In the genomic region with DNA sequence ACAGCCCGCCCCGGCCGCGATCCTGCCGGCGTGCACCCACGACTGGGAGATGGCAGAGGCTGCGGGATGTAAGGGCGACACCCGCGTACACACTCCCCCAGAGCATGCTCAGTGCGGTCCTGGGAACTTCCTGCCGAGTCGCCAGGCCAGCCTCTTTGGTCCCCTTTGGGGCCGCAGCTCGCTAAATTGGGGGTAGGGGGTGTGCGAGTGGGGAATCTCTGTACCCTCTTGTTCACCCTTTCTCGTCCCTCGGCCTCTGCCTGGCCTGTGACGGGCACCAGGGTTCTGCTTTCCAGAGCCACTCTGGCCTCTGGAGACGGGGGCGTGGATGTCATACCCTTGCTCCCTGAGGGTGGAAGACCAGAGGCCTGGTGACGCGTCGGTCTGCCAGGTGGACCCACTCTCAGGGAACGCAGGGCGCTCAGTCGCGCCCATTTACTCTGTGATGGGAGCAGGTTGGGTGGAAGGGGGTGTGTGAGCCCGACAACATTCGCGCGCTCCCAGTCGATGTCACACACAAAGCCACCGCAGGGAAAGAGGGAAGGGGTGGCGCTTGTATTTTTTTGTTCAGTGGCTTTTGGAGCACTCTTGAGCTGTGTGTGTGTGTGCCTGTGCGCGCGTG, we compare ENCODE assay signal across 8 mouse cellular contexts. TPM values are rescaled to one million over a fixed set of nuclear protein-coding genes. Genes with fewer than 3 reads are reported as not detected.
DNase-seq lines count a peak whose midpoint lies in the region; ATAC-seq lines count a peak whose summit lies in the region.

No protein-coding gene starts in this region.

- peak overlapping the region; percentile 86 for H3K9ac ChIP-seq in hindbrain, embryonic 12.5 days

- DNase-seq in MN1 (ENCODE audit: low spot score) = peak; percentile 56
- peak; percentile 44 for DNase-seq in cerebellum, adult 9-10 months
- peak; percentile 22 to 48 for DNase-seq in frontal cortex, postnatal 14 days (ENCODE audit: low spot score in 2 of 2)
- DNase-seq in layer of hippocampus, postnatal 36 days = peak; percentile 46 to 50
- DNase-seq in lung, postnatal 4 days = peak; percentile 56 to 57
- DNase-seq in retina, postnatal 7 days (ENCODE audit: low read depth, low spot score) = peak; percentile 11
- DNase-seq in urinary bladder, adult 2 months (ENCODE audit: low spot score) = peak; percentile 48

- no peaks in the 10 kb centered on the region for H3K9me3 ChIP-seq in hindbrain, embryonic 12.5 days (replicated peaks)

- 1% methylated on average over 39 of the region's 39 CpGs for WGBS in hindbrain, embryonic 12.5 days

- peak overlapping the region; percentile 82 for H3K4me2 ChIP-seq in hindbrain, embryonic 12.5 days (replicated peaks)

- peak overlapping the region; percentile 72 for H3K4me3 ChIP-seq in hindbrain, embryonic 12.5 days

- H3K36me3 ChIP-seq in hindbrain, embryonic 12.5 days = no peaks in the 10 kb centered on the region

- peak; percentile 60 for ATAC-seq in hindbrain, embryonic 12.5 days (ENCODE audit: low FRiP score)

- H3K27me3 ChIP-seq in hindbrain, embryonic 12.5 days = no peaks in the 10 kb centered on the region

- H3K4me1 ChIP-seq in hindbrain, embryonic 12.5 days = peaks cover 12% of the 10 kb centered on the region

- H3K27ac ChIP-seq in hindbrain, embryonic 12.5 days = peak overlapping the region; percentile 95

RNA-seq across cellular contexts. Expression of a gene that starts 1.3 kb away (rescaled TPM):
- 10.3 and 10.7 TPM in 2 replicates for polyA plus RNA-seq in hindbrain, embryonic 12.5 days (2016; fragmentation: Nextera tagmentation; extraction: Ambion mirVana)
- 10 to 100 TPM; 52.6 to 52.7 TPM for total RNA-seq in layer of hippocampus, postnatal 36 days (2021)
- polyA plus RNA-seq in urinary bladder, adult 2 months (2012; rRNA removed) = 12.7 and 15.4 TPM in 2 replicates

Comparison
In these comparisons a context has a peak if more than half of its experiments do, and no peak if none do; other contexts are left out.
1. Peak in every context shown above with its lines: DNase-seq, ATAC-seq, H3K4me3 ChIP-seq and H3K27ac ChIP-seq.